Comparison of ENCODE assay signal across 17 mouse cellular contexts in genomic region chr1:71728852-71729347, GRCm38 (mm10).
"Had no signal": no experiment of that assay in that cellular context is flagged by ENCODE, and none has a peak within 500 bp of the region (broad histone marks: within the 10 kb centered on the region; RNA-seq: fewer than 3 reads in every experiment).

No protein-coding gene starts in this region.

- H3K4me1 ChIP-seq: limb, embryonic 13.5 days; lung, embryonic 15.5 days; midbrain, embryonic 10.5 days; midbrain, embryonic 15.5 days; neural tube, embryonic 13.5 days had no signal

- H3K27me3 ChIP-seq: limb, embryonic 13.5 days; liver, embryonic 13.5 days; lung, embryonic 15.5 days; midbrain, embryonic 15.5 days; neural tube, embryonic 13.5 days had no signal

- H3K4me3 ChIP-seq: limb, embryonic 13.5 days; liver, embryonic 13.5 days; lung, embryonic 15.5 days; midbrain, embryonic 10.5 days; midbrain, embryonic 15.5 days; neural tube, embryonic 13.5 days had no signal

- H3K9ac ChIP-seq: limb, embryonic 13.5 days; liver, embryonic 13.5 days; lung, embryonic 15.5 days; midbrain, embryonic 15.5 days; neural tube, embryonic 13.5 days had no signal

- DNase-seq: kidney, adult 9 months; kidney, postnatal 36 days; layer of hippocampus, adult 9-11 months; layer of hippocampus, postnatal 36 days; left cerebral cortex, postnatal 4 days; liver, embryonic 13.5 days; retina, postnatal 1 day; right cerebral cortex, postnatal 4 days; spleen, adult 18-20 months; thymus, postnatal 4 days had no signal

- H3K9me3 ChIP-seq: limb, embryonic 13.5 days; liver, embryonic 13.5 days; lung, embryonic 15.5 days; midbrain, embryonic 10.5 days; midbrain, embryonic 15.5 days; neural tube, embryonic 13.5 days had no signal

- H3K36me3 ChIP-seq: limb, embryonic 13.5 days; liver, embryonic 13.5 days; lung, embryonic 15.5 days; midbrain, embryonic 10.5 days; midbrain, embryonic 15.5 days; neural tube, embryonic 13.5 days had no signal

- ATAC-seq: intestine, embryonic 16.5 days; midbrain, embryonic 15.5 days had no signal

- H3K4me2 ChIP-seq: limb, embryonic 13.5 days; liver, embryonic 13.5 days; lung, embryonic 15.5 days; midbrain, embryonic 15.5 days; neural tube, embryonic 13.5 days had no signal

- H3K27ac ChIP-seq: kidney, postnatal 0 days; limb, embryonic 13.5 days; liver, embryonic 13.5 days; lung, embryonic 15.5 days; midbrain, embryonic 10.5 days; midbrain, embryonic 15.5 days; neural tube, embryonic 13.5 days had no signal
